Mouse (Mus musculus) intestine, embryonic 14.5 days (tissue): ENCODE measurements around the gene P2rx1. TPM values are rescaled to one million over a fixed set of nuclear protein-coding genes. Genes with fewer than 3 reads are reported as not detected.
A peak's percentile ranks its signal among the peaks of the same experiment; 100 is the strongest.

Source experiments
- ATAC-seq: fragments of 200-750 bp; cut with Nextera tagmentation; replicated peaks from 2 replicates; pipeline ENCODE4 v1.8.0; 2017; ENCODE audit warnings: low read depth, moderate number of reproducible peaks, moderate TSS enrichment, moderate library complexity; ENCODE audit not compliant: low FRiP score, low TSS enrichment
- DNase-seq: peaks from one replicate; pipeline ENCODE4 v3.0.0-alpha.2; 2018; ENCODE audit warnings: low spot score
- H3K27ac ChIP-seq: fragments of 300-500 bp; sonication (generic); 2 replicates; pipeline ENCODE4 v1.5.1; 2014; ENCODE audit warnings: low read depth, mild to moderate bottlenecking, control low read depth
- H3K27me3 ChIP-seq: fragments of 300-500 bp; sonication (generic); replicated peaks from 2 replicates; pipeline ENCODE4 v1.6.1; 2014; ENCODE audit warnings: low read length, control low read depth; ENCODE audit not compliant: control insufficient read depth, insufficient read depth
- H3K36me3 ChIP-seq: fragments of 300-500 bp; sonication (generic); 2 replicates; pipeline ENCODE4 v1.6.1; 2014; ENCODE audit warnings: low read length, control low read depth; ENCODE audit not compliant: control insufficient read depth, insufficient read depth
- H3K4me1 ChIP-seq: fragments of 300-500 bp; sonication (generic); replicated peaks from 2 replicates; pipeline ENCODE4 v1.6.1; 2014; ENCODE audit warnings: low read length, control low read depth, mixed read lengths; ENCODE audit not compliant: control insufficient read depth, insufficient read depth
- H3K4me2 ChIP-seq: fragments of 300-500 bp; sonication (generic); 2 replicates; pipeline ENCODE4 v1.6.1; 2014; ENCODE audit warnings: low read length
- H3K4me3 ChIP-seq: fragments of 300-500 bp; sonication (generic); 2 replicates; pipeline ENCODE4 v1.5.1; 2014; ENCODE audit warnings: low read depth, low read length, control low read depth, mixed read lengths
- H3K9ac ChIP-seq: fragments of 300-500 bp; sonication (generic); 2 replicates; pipeline ENCODE4 v1.6.1; 2014; ENCODE audit warnings: mild to moderate bottlenecking, low read length
- H3K9me3 ChIP-seq: fragments of 300-500 bp; sonication (generic); 2 replicates; pipeline ENCODE4 v1.6.1; 2016; ENCODE audit warnings: low read length, control low read depth; ENCODE audit not compliant: control insufficient read depth
- WGBS: fragments of 180-500 bp; shearing (Covaris S2); extraction: QIAGEN DNeasy Blood & Tissue Kit; methylation state at CpG from one replicate; pipeline ENCODE4 v1.1.7; 2014; 5-methylcytosine and 5-hydroxymethylcytosine counted together
- polyA plus RNA-seq: library from polyadenylated mRNA; unstranded; fragments of >200 nt; fragmentation: Nextera tagmentation; extraction: Ambion mirVana; gene quantifications from 2 replicates; pipeline ENCODE4 v1.2.1, GENCODE M21; 2014

P2rx1 gene
- 1.7 and 10.1 TPM in 2 replicates for polyA plus RNA-seq

DNA sequence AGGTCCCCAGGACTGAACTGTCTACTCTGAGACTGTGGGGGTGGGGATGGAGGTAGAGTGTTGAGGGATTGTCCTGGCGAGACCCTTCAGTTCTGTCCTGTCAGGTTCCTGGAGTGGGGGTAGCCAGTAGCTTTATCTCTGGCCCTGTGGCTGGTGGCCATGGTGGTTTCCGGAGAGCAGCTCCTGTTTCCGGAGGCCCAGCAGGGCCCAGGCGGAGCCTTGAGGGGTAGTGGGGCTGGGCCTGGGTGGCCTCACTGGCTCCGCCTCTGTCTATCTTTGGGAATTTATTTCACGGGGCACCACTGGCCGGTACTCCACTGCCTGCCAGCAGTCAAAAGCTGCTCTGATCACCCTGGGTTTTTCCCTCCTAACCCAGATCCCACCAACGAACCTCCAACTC is at the start of gene P2rx1:
Gene P2rx1, plus strand, starts transcription at position 333 of the 400 bp plus-strand sequence.
- Histone ChIP-seq H3K9me3 (no peaks in the 10 kb centered on the region), H3K27ac (no peak within 1 kb of the TSS), H3K27me3 (no peaks in the 10 kb centered on the region), H3K9ac (no peak within 1 kb of the TSS), H3K4me1 (peaks cover 9% of the 10 kb centered on the region), H3K36me3 (no peaks in the 10 kb centered on the region), H3K4me3 (no peak within 1 kb of the TSS), H3K4me2 (no peak within 1 kb of the TSS)
- no peak for ATAC-seq
- WGBS = 27% methylated on average over 8 of the region's 8 CpGs
- no peak for DNase-seq

DNA sequence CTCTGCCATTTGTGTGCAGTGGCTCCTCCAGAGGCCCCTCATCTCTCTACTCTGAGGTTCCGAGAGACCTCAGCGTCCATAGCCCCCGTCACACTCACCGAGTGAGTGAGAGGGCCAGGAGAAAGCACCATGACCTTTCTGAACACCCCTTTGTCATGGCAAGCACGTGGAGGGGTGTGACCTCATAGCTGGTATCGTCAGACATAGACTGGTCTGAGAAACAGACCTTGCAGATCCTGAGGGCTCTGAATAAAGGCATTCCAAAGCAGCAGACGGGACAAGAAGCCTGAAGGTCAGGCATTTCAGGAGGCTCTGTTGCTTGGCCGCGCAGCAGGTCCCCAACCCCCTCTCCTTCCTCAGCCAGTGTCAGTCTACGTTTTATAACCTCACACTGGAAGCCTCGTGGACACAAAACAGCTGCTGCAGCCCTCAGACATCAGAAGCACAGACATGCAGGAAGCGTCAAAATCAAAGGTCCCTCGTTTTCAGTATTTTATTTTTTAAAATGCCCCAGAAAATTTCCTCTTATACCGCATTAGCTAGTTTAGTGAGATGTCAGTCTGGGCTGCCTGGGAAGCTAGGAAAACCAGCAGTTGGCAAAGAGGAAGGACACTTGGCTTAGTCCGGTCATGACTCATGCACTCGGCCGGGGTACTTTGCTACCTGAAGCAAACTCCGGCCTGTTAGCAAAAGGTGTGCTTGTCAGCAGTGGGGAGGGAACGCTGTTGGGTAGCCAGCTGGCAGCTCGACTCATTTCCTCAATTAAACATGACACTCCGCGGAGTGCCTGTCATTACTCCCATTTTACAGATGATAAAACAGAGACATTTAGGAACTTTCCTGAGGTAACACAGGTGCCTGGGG is 47.5 kb upstream of the P2rx1 start:
- H3K36me3 ChIP-seq = no peaks in the 10 kb centered on the region
- H3K4me1 ChIP-seq = peaks cover 36% of the 10 kb centered on the region
- 0 out of 2 replicates have a peak, but pooled peaks cover 2% of the 10 kb centered on the region for H3K9me3 ChIP-seq
- ATAC-seq (no peak), DNase-seq (no peak)
- H3K4me2 ChIP-seq = no peak overlapping the region; the same call in 1 of the 2 replicates
- WGBS = 39% methylated on average over 22 of the region's 22 CpGs
- H3K27ac ChIP-seq = peak overlapping the region; percentile 54
- H3K9ac ChIP-seq = no peak overlapping the region
- no peak overlapping the region for H3K4me3 ChIP-seq
- no peaks in the 10 kb centered on the region for H3K27me3 ChIP-seq

- Histone ChIP-seq H3K36me3 (no peaks in the 10 kb centered on the region), H3K27ac (peak overlapping the region; percentile 54; the same call in 1 of the 2 replicates), H3K4me1 (peaks cover 30% of the 10 kb centered on the region), H3K4me2 (no peak overlapping the region), H3K4me3 (no peak overlapping the region), H3K27me3 (no peaks in the 10 kb centered on the region), H3K9ac (no peak overlapping the region), H3K9me3 (0 out of 2 replicates have a peak, but pooled peaks cover 2% of the 10 kb centered on the region)
- ATAC-seq (no peak), DNase-seq (no peak)
- WGBS = 50% methylated on average over 3 of the region's 3 CpGs
Observed at GRCm38 (mm10) chr11:72952226-72952625, 46.7 kb upstream of the P2rx1 start.

DNA sequence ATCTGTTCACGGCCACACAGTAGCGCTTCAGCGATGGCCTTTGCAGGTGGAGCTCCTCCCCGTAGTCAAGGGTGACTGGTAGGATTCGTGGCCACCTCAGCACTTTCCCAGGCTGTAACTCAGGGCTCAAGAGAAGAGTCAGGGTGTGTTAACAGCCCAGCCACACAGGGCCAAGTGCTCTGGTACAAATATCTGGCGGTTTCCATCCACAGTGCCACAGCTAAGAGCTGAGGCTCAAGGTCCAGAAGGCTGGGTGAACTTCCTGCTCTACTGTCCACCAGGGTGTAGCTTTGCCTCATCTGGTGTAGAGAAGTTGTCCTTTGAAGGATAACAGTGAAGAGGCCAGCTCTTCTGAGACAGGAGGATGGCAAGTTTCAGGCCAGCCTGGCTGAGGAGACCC is 46.2 kb upstream of the P2rx1 start:
- H3K4me2 ChIP-seq = no peak overlapping the region
- H3K4me3 ChIP-seq = no peak overlapping the region
- H3K4me1 ChIP-seq = peaks cover 27% of the 10 kb centered on the region
- ATAC-seq (no peak), DNase-seq (no peak)
- H3K9me3 ChIP-seq = 0 out of 2 replicates have a peak, but pooled peaks cover 2% of the 10 kb centered on the region
- no peak overlapping the region; the same call in 1 of the 2 replicates for H3K27ac ChIP-seq
- no peaks in the 10 kb centered on the region for H3K36me3 ChIP-seq
- WGBS = 82% methylated on average over 6 of the region's 6 CpGs
- H3K27me3 ChIP-seq = no peaks in the 10 kb centered on the region
- no peak overlapping the region for H3K9ac ChIP-seq

GRCm38 (mm10) chr11:72953116-72953439 is 45.8 kb upstream of the P2rx1 start:
- Histone ChIP-seq H3K27me3 (no peaks in the 10 kb centered on the region), H3K9ac (no peak overlapping the region), H3K4me3 (no peak overlapping the region), H3K4me2 (no peak overlapping the region), H3K9me3 (0 out of 2 replicates have a peak, but pooled peaks cover 2% of the 10 kb centered on the region), H3K27ac (no peak overlapping the region), H3K36me3 (no peaks in the 10 kb centered on the region), H3K4me1 (peaks cover 27% of the 10 kb centered on the region)
- ATAC-seq (no peak), DNase-seq (no peak)
- WGBS = 77% methylated on average over 1 of the region's 1 CpGs

- no peaks in the 10 kb centered on the region for H3K27me3 ChIP-seq
- no peak overlapping the region for H3K4me2 ChIP-seq
- peaks cover 27% of the 10 kb centered on the region for H3K4me1 ChIP-seq
- H3K9ac ChIP-seq = no peak overlapping the region
- ATAC-seq = no peak
- 90% methylated on average over 4 of the region's 4 CpGs for WGBS
- 0 out of 2 replicates have a peak, but pooled peaks cover 2% of the 10 kb centered on the region for H3K9me3 ChIP-seq
- no peaks in the 10 kb centered on the region for H3K36me3 ChIP-seq
- H3K27ac ChIP-seq = no peak overlapping the region
- DNase-seq = no peak
- no peak overlapping the region for H3K4me3 ChIP-seq
Observed at GRCm38 (mm10) chr11:72953440-72954151, 45.3 kb upstream of the P2rx1 start.

- no peaks in the 10 kb centered on the region for H3K36me3 ChIP-seq
- H3K4me1 ChIP-seq = peaks cover 27% of the 10 kb centered on the region
- no peak overlapping the region for H3K27ac ChIP-seq
- DNase-seq = no peak
- 91% methylated on average over 4 of the region's 4 CpGs for WGBS
- no peaks in the 10 kb centered on the region for H3K27me3 ChIP-seq
- no peak for ATAC-seq
- no peak overlapping the region for H3K9ac ChIP-seq
- 0 out of 2 replicates have a peak, but pooled peaks cover 2% of the 10 kb centered on the region for H3K9me3 ChIP-seq
- no peak overlapping the region for H3K4me3 ChIP-seq
- H3K4me2 ChIP-seq = no peak overlapping the region
Observed at GRCm38 (mm10) chr11:72954216-72954615, 44.7 kb upstream of the P2rx1 start.

DNA sequence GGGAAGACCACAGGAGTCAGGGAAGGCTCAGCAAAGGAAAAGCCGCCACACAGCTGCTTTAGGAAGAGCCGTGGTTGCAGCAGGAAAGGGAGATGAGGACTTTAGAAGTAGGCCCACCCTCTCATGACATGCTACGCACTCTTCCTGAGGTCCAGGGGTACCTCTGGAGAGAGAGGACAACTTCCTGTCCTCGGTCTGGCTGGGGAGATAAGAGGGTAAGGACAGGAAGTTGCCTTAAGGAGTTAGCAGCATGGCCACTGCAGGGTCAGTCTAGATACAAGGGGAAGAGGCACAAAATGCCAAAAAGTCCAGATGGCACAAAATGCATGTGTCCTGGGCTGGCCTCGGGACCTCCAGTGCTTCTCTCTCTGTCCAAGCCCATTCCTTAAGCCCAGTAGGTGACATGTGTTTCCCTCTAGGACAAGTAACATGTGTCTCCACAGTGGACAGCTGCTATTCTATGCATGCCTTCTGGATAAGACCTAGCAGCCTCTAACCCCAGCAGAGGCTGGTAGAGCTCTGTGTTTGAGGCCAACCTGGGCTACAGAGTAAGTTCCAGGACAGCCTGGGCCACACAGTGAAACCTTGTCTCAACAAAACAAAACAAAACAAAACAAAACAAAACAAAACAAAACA is 43.4 kb upstream of the P2rx1 start:
- no peak for ATAC-seq
- no peak overlapping the region for H3K9ac ChIP-seq

More for the DNA sequence above, 43.4 kb upstream of the P2rx1 start:
- H3K36me3 ChIP-seq = no peaks in the 10 kb centered on the region
- H3K27ac ChIP-seq = no peak overlapping the region
- no peak for DNase-seq
- no peak overlapping the region for H3K4me2 ChIP-seq
- peaks cover 29% of the 10 kb centered on the region for H3K4me1 ChIP-seq
- no peak overlapping the region for H3K4me3 ChIP-seq
- no peaks in the 10 kb centered on the region for H3K9me3 ChIP-seq
- peaks cover 1% of the 10 kb centered on the region; the same call in 1 of the 2 replicates for H3K27me3 ChIP-seq
- 53% methylated on average over 5 of the region's 5 CpGs for WGBS
